Mouse (Mus musculus) stomach, embryonic 14.5 days (tissue): ENCODE results near the gene Pawr. TPM values are rescaled to one million over a fixed set of nuclear protein-coding genes. Genes with fewer than 3 reads are reported as not detected.

Experiments used
- ATAC-seq: fragments of 200-750 bp; cut with Nextera tagmentation; 2 replicates; pipeline ENCODE4 v1.8.0; 2017; ENCODE audit warnings: low read depth, moderate TSS enrichment; ENCODE audit not compliant: insufficient number of reproducible peaks, insufficient read depth, low FRiP score
- H3K27ac ChIP-seq: fragments of 300-500 bp; sonication (generic); 2 replicates; pipeline ENCODE4 v1.5.1; 2014; ENCODE audit warnings: mild to moderate bottlenecking, low read length, moderate library complexity, mixed read lengths
- H3K27me3 ChIP-seq: fragments of 300-500 bp; sonication (generic); 2 replicates; pipeline ENCODE4 v1.6.1; 2014; ENCODE audit warnings: low read length, control low read depth, mixed read lengths; ENCODE audit not compliant: control insufficient read depth, insufficient read depth
- H3K36me3 ChIP-seq: fragments of 300-500 bp; sonication (generic); 2 replicates; pipeline ENCODE4 v1.6.1; 2014; ENCODE audit warnings: mild to moderate bottlenecking, control low read depth, low read length, moderate library complexity, mixed read lengths; ENCODE audit not compliant: control insufficient read depth, insufficient read depth
- H3K4me1 ChIP-seq: fragments of 300-500 bp; sonication (generic); 2 replicates; pipeline ENCODE4 v1.6.1; 2014; ENCODE audit warnings: low read length, control low read depth, mixed read lengths; ENCODE audit not compliant: control insufficient read depth, insufficient read depth
- H3K4me2 ChIP-seq: fragments of 300-500 bp; sonication (generic); replicated peaks from 2 replicates; pipeline ENCODE4 v1.6.1; 2014; ENCODE audit warnings: low read depth, low read length, control low read depth
- H3K4me3 ChIP-seq: fragments of 300-500 bp; sonication (generic); 2 replicates; pipeline ENCODE4 v1.5.1; 2014; ENCODE audit warnings: low read depth, low read length, control low read depth
- H3K9ac ChIP-seq: fragments of 300-500 bp; sonication (generic); replicated peaks from 2 replicates; pipeline ENCODE4 v1.6.1; 2014; ENCODE audit warnings: low read depth, mild to moderate bottlenecking, control low read depth, low read length, moderate library complexity, mixed read lengths
- H3K9me3 ChIP-seq: fragments of 300-500 bp; sonication (generic); 2 replicates; pipeline ENCODE4 v1.6.1; 2016; ENCODE audit warnings: low read depth, low read length, control low read depth; ENCODE audit not compliant: control insufficient read depth
- WGBS: fragments of 180-500 bp; shearing (Covaris S2); extraction: QIAGEN DNeasy Blood & Tissue Kit; methylation state at CpG from one replicate; pipeline ENCODE4 v1.1.7; 2014; 5-methylcytosine and 5-hydroxymethylcytosine counted together
- polyA plus RNA-seq: library from polyadenylated mRNA; unstranded; fragments of >200 nt; fragmentation: Nextera tagmentation; extraction: Ambion mirVana; gene quantifications from 2 replicates; pipeline ENCODE4 v1.2.1, GENCODE M21; 2014

The Pawr gene
- polyA plus RNA-seq, 1 experiment from 2014 or later: 13.5 TPM

GRCm38 (mm10) chr10:108299828-108300227 is 32.1 kb upstream of the Pawr start:
- Histone ChIP-seq H3K4me3 (no peak overlapping the region), H3K36me3 (no peaks in the 10 kb centered on the region), H3K27me3 (no peaks in the 10 kb centered on the region), H3K27ac (no peak overlapping the region), H3K4me1 (no peaks in the 10 kb centered on the region), H3K4me2 (no peak overlapping the region), H3K9ac (no peak overlapping the region), H3K9me3 (no peaks in the 10 kb centered on the region)
- 53% methylated on average over 11 of the region's 11 CpGs for WGBS
- no peak for ATAC-seq

GRCm38 (mm10) chr10:108300843-108301242 is 31.1 kb upstream of the Pawr start:
- 12% methylated on average over 19 of the region's 19 CpGs for WGBS
- no peaks in the 10 kb centered on the region for H3K4me1 ChIP-seq
- H3K36me3 ChIP-seq: no peaks in the 10 kb centered on the region
- H3K4me3 ChIP-seq: no peak overlapping the region
- H3K9ac ChIP-seq: no peak overlapping the region
- H3K9me3 ChIP-seq: no peaks in the 10 kb centered on the region
- H3K4me2 ChIP-seq: peak overlapping the region; percentile 22; the same call in 1 of the 2 replicates
- ATAC-seq: peak; percentile 39; the same call in 1 of the 2 replicates
- H3K27me3 ChIP-seq: no peaks in the 10 kb centered on the region
- no peak overlapping the region for H3K27ac ChIP-seq

GRCm38 (mm10) chr10:108307772-108308171 is 24.1 kb upstream of the Pawr start:
- Histone ChIP-seq H3K27ac (no peak overlapping the region), H3K9me3 (no peaks in the 10 kb centered on the region), H3K36me3 (no peaks in the 10 kb centered on the region), H3K9ac (no peak overlapping the region), H3K4me3 (no peak overlapping the region), H3K27me3 (no peaks in the 10 kb centered on the region), H3K4me2 (no peak overlapping the region), H3K4me1 (no peaks in the 10 kb centered on the region)
- 74% methylated on average over 11 of the region's 11 CpGs for WGBS
- ATAC-seq: no peak

GRCm38 (mm10) chr10:108310195-108310594 is 21.7 kb upstream of the Pawr start:
- H3K36me3 ChIP-seq: no peaks in the 10 kb centered on the region
- no peaks in the 10 kb centered on the region for H3K4me1 ChIP-seq
- no peak overlapping the region for H3K27ac ChIP-seq
- H3K4me3 ChIP-seq: no peak overlapping the region
- no peaks in the 10 kb centered on the region for H3K9me3 ChIP-seq
- H3K27me3 ChIP-seq: no peaks in the 10 kb centered on the region
- H3K9ac ChIP-seq: no peak overlapping the region
- no peak for ATAC-seq
- no peak overlapping the region for H3K4me2 ChIP-seq
- 80% methylated on average over 5 of the region's 5 CpGs for WGBS

- Histone ChIP-seq H3K27ac (no peak overlapping the region), H3K4me3 (no peak overlapping the region), H3K9ac (no peak overlapping the region), H3K4me2 (no peak overlapping the region), H3K36me3 (no peaks in the 10 kb centered on the region), H3K4me1 (no peaks in the 10 kb centered on the region), H3K9me3 (no peaks in the 10 kb centered on the region), H3K27me3 (no peaks in the 10 kb centered on the region)
- ATAC-seq: no peak
- WGBS: 90% methylated on average over 3 of the region's 3 CpGs
Observed at GRCm38 (mm10) chr10:108311396-108311795, 20.5 kb upstream of the Pawr start.

GRCm38 (mm10) chr10:108313845-108314244 is 18.1 kb upstream of the Pawr start:
- H3K4me3 ChIP-seq: no peak overlapping the region
- no peaks in the 10 kb centered on the region for H3K4me1 ChIP-seq
- WGBS: 70% methylated on average over 6 of the region's 6 CpGs
- no peak overlapping the region for H3K9ac ChIP-seq
- H3K27me3 ChIP-seq: no peaks in the 10 kb centered on the region
- no peak for ATAC-seq
- H3K27ac ChIP-seq: no peak overlapping the region
- H3K9me3 ChIP-seq: no peaks in the 10 kb centered on the region
- no peak overlapping the region for H3K4me2 ChIP-seq
- no peaks in the 10 kb centered on the region for H3K36me3 ChIP-seq

- Histone ChIP-seq H3K9me3 (no peaks in the 10 kb centered on the region), H3K36me3 (no peaks in the 10 kb centered on the region), H3K4me1 (no peaks in the 10 kb centered on the region), H3K27ac (no peak overlapping the region), H3K9ac (no peak overlapping the region), H3K4me3 (no peak overlapping the region), H3K4me2 (no peak overlapping the region), H3K27me3 (no peaks in the 10 kb centered on the region)
- 83% methylated on average over 8 of the region's 8 CpGs for WGBS
- ATAC-seq: no peak
Observed at GRCm38 (mm10) chr10:108314396-108314795, 17.5 kb upstream of the Pawr start.

- H3K9ac ChIP-seq: no peak overlapping the region
- H3K4me2 ChIP-seq: no peak overlapping the region
- WGBS: 94% methylated on average over 7 of the region's 7 CpGs
- no peak overlapping the region for H3K27ac ChIP-seq
- H3K36me3 ChIP-seq: no peaks in the 10 kb centered on the region
- no peak overlapping the region for H3K4me3 ChIP-seq
- H3K9me3 ChIP-seq: no peaks in the 10 kb centered on the region
- H3K27me3 ChIP-seq: no peaks in the 10 kb centered on the region
- no peaks in the 10 kb centered on the region for H3K4me1 ChIP-seq
- ATAC-seq: no peak
Observed at GRCm38 (mm10) chr10:108315236-108315635, 16.7 kb upstream of the Pawr start.

- Histone ChIP-seq H3K36me3 (no peaks in the 10 kb centered on the region), H3K9me3 (no peaks in the 10 kb centered on the region), H3K4me3 (no peak overlapping the region), H3K27me3 (no peaks in the 10 kb centered on the region), H3K9ac (no peak overlapping the region), H3K27ac (no peak overlapping the region), H3K4me2 (no peak overlapping the region), H3K4me1 (no peaks in the 10 kb centered on the region)
- ATAC-seq: no peak
- WGBS: 87% methylated on average over 7 of the region's 7 CpGs
Observed at GRCm38 (mm10) chr10:108328356-108328755, 3.6 kb upstream of the Pawr start.
